Mouse (Mus musculus) intestine, embryonic 15.5 days (tissue): ENCODE measurements around the gene 1700012B07Rik. TPM values are rescaled to one million over a fixed set of nuclear protein-coding genes. Genes with fewer than 3 reads are reported as not detected.

Experiments
- polyA plus RNA-seq: library from polyadenylated mRNA; unstranded; fragments of >200 nt; fragmentation: Nextera tagmentation; extraction: Ambion mirVana; gene quantifications from 2 replicates; pipeline ENCODE4 v1.2.1, GENCODE M21; 2015

1700012B07Rik gene
- polyA plus RNA-seq, 1 experiment from 2014 or later = not detected

Other genes with a start within 250 kb of the 1700012B07Rik start
- 27.4 and 30.4 TPM in 2 replicates for gene Wipi1, start 216.1 kb downstream of the 1700012B07Rik start, polyA plus RNA-seq
- gene Prkar1a, start 178.6 kb downstream of the 1700012B07Rik start, polyA plus RNA-seq = 270 and 286 TPM in 2 replicates
- gene Fam20a, start 105.8 kb downstream of the 1700012B07Rik start, polyA plus RNA-seq = 2.2 and 2.3 TPM in 2 replicates
- gene Abca8b, start 167.8 kb upstream of the 1700012B07Rik start, polyA plus RNA-seq = 0.67 and 0.73 TPM in 2 replicates